Mouse (Mus musculus) adrenal gland, postnatal 10 days (tissue): ENCODE measurements at regions not wholly inside any gene's neighbourhood (a gene's known extent, or its start where the extent isn't known, plus 50 kb on each side); places are given as distances from the start of the nearest gene placed in this dataset.

Experiments used
- DNase-seq: peaks from one replicate; pipeline ENCODE4 v3.0.0; 2021; ENCODE audit warnings: mixed read lengths

DNA sequence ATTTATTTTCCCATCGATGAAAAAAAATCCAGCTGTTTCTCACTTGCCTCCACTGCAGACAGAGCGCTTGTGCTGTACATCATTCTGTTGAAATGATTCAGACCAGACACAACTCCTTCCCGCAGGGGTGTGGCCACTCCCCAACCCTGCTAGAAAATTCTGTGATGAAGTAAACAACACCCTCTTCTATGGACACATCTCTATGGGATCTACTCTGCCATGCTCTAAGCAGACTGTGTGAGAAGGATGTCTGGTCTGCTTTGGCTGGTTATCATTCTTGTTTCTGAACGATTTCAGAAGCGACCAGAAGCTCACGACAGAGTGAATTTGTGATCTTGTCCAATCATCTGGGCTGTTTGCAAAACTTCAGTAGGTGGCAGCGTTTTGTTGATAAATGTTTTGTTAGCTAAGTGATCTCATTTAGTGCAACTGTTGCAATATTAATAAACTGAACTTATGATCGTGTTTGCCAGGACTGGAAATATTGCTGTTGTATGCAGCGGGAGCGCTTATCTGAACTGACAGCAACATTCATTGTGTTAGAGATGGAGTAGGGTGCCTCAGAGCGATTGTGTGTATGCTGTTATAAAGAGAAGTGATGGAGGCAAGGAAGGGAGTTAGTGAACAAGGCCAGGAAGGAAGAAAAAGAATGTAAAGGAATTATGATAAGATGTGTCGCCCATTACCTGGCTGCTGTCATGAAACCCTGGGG lies 605.2 kb upstream of the Nox3 start:
- DNase-seq, result no peak

- no peak for DNase-seq
Measured at GRCm38 (mm10) chr17:4311785-4312379, 615.8 kb upstream of the Nox3 start.

- no peak for DNase-seq
Measured at GRCm38 (mm10) chr17:4319141-4319540, 623.1 kb upstream of the Nox3 start.

- no peak for DNase-seq
Measured at GRCm38 (mm10) chr17:4328810-4329209, 632.7 kb upstream of the Nox3 start.

GRCm38 (mm10) chr17:4331650-4332049 lies 635.6 kb upstream of the Nox3 start:
- no peak for DNase-seq

GRCm38 (mm10) chr17:4333091-4333490 lies 637.0 kb upstream of the Nox3 start:
- DNase-seq, result no peak

GRCm38 (mm10) chr17:4353018-4353417 lies 641.1 kb upstream of the Arid1b start:
- no peak for DNase-seq

- DNase-seq, result no peak
Measured at GRCm38 (mm10) chr17:4355506-4356218, 638.5 kb upstream of the Arid1b start.

- no peak for DNase-seq
Measured at GRCm38 (mm10) chr17:4360413-4361320, 633.5 kb upstream of the Arid1b start.

DNA sequence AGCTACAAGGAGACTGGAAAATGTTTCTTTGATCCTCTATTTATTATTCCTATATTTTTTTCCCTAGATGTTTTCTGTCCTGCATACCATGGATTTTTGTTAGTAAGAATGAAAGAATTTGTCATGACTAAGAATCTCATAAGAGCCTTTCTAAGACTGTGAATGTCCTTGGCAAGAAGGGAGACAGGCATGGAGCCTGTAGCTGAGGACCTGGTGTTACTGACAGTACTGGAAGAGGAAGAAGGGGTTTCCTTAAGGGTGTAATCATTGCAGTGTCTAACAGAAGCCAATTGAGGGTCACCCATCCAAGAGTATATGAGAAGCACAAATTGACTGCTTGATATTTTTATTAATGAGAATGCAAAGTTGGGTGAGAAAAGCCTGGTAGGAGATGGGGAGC lies 628.3 kb upstream of the Arid1b start:
- DNase-seq, result no peak

GRCm38 (mm10) chr17:4380449-4380848 lies 613.7 kb upstream of the Arid1b start:
- no peak for DNase-seq

GRCm38 (mm10) chr17:4380873-4381272 lies 613.3 kb upstream of the Arid1b start:
- no peak for DNase-seq

GRCm38 (mm10) chr17:4381896-4382685 lies 612.0 kb upstream of the Arid1b start:
- DNase-seq, result no peak

- DNase-seq, result no peak
Measured at GRCm38 (mm10) chr17:4382716-4383115, 611.4 kb upstream of the Arid1b start.

GRCm38 (mm10) chr17:4387616-4388015 lies 606.5 kb upstream of the Arid1b start:
- peak; percentile 24 for DNase-seq

GRCm38 (mm10) chr17:4390012-4390411 lies 604.1 kb upstream of the Arid1b start:
- no peak for DNase-seq

DNA sequence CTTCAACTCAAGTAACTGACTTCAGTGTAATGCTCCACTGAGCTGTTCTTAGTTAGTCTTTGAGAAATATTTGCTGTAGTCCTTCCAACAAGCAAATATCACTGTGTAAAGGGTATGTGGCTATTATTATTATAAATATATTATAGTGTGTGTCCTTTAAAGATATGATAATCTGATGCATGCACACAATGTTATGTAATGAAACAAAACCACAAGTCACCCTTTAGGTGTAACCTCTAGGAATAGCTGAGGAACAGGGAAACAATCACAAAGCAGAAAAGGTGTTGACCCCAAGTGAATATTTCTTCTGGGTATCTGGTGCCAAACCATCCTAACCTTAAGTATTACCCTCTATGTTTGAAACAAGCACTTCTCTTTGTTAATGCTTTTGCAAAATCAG lies 603.6 kb upstream of the Arid1b start:
- no peak for DNase-seq

GRCm38 (mm10) chr17:4391210-4391609 lies 602.9 kb upstream of the Arid1b start:
- no peak for DNase-seq

- no peak for DNase-seq
Measured at GRCm38 (mm10) chr17:4396119-4396518, 598.0 kb upstream of the Arid1b start.

DNA sequence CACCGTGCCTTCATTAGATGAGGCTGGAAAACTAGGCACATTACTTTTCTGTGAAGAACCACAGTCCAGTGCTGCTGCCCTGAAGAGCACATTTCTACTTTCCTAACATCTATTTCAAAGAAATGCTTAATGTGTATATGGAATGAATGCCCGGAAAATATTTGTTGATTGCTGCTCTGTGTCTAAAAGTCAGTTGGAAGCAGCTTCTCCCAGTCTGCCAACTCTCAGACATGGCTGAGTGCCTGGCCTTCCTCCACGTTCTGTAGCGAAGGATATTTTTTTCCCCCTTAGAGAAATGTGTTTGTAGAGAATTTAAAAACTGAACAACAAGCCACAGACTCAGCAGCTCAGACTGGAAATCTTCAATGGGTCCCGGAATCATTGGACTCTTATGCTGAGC lies 576.4 kb upstream of the Arid1b start:
- DNase-seq, result peak; percentile 52

- peak; percentile 23 for DNase-seq
Measured at GRCm38 (mm10) chr17:4424451-4425168, 569.5 kb upstream of the Arid1b start.
